Mouse (Mus musculus) kidney, postnatal 14 days (tissue): Measurements from ENCODE around the gene Vhl.

Experiments used
- DNase-seq: peaks from one replicate; pipeline ENCODE4 v3.0.0; 2022; ENCODE audit warnings: mixed read lengths

Vhl gene

DNA sequence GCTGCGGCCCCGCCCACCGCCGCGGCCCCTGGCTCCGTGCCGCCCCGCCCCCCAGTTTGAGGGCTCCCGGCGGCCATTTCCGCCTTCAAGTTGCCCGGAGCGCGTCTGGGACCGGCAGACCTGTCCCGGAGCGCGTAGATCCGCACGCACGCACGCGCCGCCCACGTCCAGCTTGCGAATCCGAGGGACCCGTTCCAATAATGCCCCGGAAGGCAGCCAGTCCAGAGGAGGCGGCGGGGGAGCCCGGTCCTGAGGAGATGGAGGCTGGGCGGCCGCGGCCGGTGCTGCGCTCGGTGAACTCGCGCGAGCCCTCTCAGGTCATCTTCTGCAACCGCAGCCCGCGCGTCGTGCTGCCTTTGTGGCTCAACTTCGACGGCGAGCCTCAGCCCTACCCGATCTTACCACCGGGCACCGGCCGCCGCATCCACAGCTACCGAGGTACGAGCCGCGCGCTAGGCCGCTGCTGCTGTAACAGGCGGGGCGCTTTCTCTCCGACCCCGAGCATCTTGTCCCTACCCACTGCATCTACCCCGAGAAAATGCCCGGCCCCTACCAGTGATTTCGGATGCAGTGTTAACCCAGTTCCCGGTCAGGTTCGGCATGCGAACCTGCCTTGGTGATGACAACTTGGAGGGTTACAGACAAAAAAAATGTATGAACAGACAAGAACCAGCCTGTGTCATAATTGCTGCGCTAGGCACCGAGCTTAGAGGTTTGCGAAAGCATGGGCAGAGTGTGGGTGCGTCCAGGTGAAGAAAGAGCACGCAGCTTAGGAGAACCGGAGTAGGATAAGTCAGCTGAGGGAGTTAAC, at the start of gene Vhl:
Gene Vhl (plus strand): TSS at position 19 of the 811 bp plus-strand sequence.
- peak; percentile 94 for DNase-seq

DNA sequence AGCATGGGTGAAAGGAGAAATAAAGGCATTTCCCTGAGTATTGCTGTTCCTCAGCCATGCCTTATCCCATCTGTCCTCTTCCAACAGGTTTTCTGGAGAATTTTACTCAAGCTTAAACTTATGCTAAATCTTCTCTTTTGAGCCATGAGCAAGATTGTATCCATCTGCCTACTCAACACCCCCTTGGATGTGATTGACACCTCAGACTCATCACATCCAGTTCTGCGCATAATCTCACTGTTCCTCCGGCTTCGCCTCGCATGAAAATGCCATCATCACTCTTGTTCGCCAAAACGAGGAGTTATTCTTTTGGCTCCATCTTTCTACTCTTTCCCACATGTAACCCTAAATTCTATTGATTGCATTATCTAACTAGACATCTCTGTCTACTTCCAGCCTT, 47.7 kb upstream of the Vhl start:
- DNase-seq: no peak

DNA sequence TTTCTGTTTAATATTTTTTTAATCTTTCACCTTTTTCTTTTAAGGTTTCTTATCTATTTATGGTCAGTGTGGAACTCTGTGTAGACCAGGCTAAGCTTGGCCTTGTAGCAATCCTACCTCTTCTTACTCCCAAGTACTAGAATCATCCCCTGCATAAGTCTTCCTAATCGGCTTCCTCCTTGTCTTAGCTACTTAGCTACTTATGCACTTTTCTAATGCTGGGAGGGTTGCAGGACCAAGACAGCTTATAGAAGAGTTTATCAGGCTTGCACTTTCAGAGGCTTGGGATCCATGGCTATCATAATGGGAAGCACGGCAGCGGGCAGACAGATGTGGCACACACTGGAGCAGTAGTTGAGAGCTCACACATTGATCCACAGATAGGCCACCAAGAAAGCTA, 44.5 kb upstream of the Vhl start:
- no peak for DNase-seq

DNA sequence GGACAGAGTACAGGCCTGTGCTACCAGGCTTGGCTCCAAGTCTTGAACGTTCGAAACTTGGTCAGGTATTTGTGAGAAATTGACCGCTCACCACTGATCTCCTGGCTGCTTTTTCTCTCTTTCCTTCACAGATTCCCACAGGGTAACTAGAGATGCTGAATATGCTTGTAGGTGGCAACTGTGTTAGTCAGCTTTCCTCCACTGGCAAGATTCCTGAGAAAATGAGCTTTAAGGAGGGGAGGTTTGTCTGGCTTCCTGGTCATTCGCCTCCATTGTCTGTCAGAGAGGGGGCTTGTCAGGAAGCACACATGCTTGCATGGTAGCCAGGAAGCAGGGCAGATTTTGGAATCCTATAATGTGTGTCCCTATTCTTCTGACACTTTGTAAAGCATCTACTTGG, 40.7 kb upstream of the Vhl start:
- no peak for DNase-seq

DNA sequence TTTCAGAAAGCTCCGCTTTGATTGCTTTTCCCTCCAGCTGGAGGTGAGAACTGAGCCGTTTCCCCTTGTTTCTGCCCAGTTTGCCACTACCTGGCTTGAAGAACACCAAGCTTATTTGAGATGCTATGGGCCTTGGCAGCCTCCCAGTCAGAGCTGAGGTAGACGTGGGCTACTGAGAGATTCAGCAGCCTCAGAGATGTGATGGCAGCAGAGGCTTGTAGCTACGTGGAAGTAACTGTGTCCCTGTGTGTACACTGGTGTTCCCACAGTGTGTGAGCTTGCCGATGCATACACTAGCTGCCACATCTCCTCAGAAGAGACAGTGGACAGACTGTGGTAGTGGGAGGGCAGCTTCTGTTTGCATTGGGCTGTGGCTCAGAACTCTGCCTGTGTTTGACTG, 38.7 kb upstream of the Vhl start:
- no peak for DNase-seq

DNA sequence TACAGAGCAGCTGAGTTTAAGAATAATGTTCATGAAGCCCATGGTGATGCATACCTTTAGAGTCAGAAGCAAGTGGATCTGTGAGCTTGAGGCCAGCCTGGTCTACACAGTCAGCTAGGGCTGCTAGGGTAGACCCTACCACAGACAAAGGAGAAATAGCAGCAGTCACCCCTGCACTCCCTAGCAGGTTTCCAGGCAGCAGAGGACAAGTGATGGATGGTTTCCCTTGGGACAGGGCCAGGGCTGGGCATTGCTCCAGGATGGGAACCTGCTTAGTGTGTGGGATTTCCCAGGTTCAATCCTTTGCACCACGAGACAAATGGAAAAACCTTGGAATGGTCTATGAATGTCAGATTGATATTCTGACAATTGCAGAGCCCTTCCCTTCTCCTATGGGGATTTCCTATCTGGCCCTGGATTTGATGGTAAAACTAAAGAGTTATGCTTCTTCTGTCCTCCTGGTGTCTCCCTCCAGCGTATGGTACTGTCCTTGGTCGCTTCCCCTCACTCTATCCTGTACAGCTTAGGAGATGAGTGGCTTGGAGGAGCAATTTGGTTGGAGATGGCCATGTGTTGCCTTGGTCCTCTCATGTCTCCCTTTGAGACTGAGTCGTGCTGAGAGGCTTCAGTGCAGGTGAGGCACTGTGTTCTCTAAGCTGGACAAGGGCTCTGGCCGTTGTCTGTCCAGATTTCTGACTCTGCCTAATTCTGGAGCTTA, 37.1 kb upstream of the Vhl start:
- DNase-seq: peak; percentile 83

DNA sequence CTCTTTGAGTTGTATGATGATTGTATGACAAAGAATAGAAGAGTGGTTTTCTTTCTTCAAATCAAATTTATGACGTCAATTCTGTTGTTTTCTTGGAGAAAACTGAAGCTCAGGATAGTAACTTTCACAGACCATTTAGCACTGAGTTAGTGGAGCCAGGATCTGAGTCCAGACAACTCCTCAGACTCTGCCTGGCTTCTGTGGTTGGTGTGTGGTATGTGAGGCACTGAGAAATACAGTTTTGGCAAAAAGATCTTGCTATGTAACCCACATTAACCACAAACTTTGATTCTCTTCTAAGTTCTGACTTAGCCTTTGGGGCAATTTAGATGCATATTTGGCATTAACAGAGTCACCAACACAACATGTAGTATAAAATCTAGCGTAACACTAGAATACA, 31.1 kb upstream of the Vhl start:
- no peak for DNase-seq

DNA sequence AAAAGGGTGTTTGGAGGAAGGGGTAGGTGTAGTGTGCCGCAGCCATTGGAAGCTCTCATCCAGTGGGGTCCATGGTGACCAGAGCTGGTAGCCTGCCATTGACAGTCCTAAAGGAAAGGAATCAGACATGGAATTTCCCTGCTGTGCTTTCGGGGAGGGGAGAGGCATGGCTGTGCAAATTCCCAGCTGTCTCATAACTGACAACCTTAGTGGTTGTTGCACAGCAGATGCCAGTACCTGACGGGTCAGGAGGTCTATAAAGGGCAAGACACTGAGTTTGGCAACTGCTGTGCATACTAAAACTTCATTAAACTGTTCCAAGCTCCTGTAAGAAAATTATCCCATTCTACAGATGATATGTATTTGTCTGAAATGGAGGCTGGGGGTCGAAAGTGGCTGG, 25.8 kb upstream of the Vhl start:
- DNase-seq: no peak

DNA sequence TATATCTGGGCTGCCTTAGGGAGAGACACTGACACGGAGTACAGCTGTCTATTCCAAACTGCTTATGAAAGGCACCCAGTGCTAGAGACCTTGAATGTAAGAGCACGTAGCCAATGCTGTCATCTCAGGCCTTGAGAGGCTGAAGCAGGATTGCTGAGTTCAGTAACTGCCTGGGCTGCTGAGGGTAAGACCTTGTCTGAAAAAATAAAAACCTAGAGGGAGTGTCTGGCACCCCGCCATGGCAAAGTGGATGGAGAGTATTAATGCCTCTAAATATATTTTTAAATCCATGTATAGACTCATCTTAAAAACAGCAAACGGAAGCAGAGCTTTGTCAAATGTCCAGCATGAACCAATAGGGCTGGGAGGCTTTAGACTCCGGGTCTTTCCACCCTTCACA, 23.9 kb upstream of the Vhl start:
- DNase-seq: peak; percentile 20

DNA sequence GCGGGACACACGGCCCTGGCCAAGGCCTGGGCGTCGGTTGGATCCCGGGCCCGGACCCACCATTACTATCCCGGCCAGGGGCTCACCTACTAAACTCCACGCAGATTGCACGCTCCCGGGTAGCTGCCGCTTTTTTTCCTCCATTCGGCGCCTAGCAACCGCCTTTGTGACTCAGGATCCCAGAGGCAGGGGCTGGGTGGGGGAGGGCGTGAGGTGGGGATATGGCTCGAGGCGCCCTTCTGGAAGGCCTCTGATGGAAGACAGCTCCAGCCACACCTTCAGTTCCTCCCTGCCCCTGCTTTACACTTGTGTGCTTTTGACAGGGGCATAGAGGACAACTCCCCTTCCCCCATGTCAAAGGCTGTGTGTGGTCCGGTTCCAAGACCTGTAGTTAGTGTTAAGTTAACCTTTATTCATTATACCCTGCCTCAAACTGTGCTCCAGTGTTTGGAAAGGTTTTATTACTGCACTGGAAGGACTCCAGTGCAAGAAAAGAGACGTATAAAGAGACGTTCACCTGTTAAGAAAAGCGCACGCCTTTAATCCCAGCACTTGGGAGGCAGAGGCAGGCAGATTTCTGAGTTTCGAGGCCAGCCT, 23.1 kb upstream of the Vhl start, which contains the start of gene Fancd2os:
Gene Fancd2os (minus strand): TSS at position 173 of the 597 bp plus-strand sequence.
- DNase-seq: no peak

DNA sequence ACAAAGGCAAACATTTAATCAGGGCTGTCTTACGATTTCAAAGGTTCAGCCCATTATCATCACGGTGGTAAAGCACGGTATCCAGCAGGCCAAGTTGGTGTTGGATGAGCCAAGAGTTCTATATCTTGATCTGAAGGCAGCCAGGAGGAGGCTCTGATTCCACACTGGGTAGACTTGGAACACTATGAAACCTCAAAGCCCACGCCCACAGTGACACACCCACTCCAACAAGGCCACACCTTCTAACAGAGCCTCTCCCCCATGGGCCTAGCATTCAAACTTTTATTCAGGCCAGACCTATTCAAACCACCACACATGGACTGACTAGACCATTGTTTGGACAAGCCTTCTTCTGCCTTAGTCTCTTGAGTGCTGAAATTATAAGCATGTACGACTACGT, 20.9 kb upstream of the Vhl start:
- no peak for DNase-seq

DNA sequence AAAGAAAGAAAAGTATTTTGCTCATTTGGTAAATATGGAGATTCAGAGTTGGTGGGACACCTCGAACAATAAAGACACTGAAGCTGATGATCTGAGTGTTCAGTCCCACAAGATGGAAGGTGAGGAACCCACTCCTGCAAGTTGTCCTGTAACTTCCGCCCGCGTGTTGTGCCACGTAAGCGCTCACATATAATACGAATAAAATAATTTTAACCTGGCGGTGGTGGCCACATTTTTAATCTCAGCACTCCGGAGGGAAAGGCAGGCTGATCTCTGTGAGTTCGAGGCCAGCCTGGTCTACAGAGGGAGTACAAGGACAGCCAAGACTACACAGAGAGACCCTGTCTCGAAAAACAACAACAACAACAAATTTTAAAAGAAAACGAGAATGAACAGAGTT, 19.8 kb upstream of the Vhl start:
- DNase-seq: no peak

DNA sequence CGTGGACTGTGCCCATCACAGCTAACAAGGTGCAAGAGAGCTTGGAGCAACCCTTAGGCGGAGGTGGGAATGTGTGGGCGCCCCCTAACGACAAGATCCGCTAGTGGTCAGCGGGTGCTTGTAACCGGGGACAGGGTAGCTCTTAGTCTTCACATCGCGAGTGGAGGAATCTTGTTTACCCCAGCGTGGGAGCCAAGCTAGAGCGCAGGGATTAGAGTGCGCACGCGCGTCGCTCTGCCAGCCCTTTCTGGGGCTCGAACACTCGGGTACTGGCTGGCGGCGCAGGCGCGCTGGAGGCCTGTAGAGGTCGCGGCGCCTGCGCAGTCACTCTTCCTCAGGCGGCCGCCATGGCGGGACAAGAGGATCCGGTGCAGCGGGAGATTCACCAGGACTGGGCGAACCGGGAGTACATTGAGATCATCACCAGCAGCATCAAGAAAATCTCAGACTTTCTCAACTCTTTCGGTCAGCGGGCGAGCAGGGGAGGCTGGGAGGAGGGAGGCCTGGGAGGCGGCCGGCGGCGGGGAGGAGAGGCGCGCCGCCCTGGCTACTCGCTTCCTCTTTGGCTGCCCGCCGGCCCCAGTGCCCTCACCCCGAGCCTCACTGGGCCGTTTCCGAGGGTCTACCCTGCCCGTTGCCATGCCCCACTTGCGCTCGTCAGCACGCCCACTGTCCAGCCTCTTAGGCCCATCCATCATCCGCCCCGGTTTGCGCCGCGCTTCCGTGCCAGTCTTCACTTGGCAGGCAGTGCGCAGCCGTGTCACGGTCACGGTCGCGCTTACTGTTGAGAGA, 19.1 kb upstream of the Vhl start, which contains the start of gene Brk1:
Gene Brk1 (plus strand): TSS at position 341 of the 792 bp plus-strand sequence.
- DNase-seq: peak; percentile 93

DNA sequence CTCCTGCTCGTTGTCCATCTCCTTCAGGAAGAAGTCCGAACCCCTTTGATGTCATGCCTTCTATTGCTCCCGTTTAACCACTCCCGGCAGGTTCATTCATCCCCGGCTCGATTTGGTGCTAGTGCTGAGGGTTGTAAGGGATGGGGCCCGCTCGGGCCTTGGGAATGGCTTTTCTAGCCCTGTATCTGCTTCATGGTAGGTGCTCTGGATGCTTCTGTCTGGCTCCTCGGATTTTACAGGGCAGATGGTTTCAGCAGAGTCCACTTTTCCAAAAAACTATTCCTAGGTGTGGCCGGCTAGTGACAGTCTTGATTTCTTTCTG, 18.6 kb upstream of the Vhl start:
- DNase-seq: no peak

DNA sequence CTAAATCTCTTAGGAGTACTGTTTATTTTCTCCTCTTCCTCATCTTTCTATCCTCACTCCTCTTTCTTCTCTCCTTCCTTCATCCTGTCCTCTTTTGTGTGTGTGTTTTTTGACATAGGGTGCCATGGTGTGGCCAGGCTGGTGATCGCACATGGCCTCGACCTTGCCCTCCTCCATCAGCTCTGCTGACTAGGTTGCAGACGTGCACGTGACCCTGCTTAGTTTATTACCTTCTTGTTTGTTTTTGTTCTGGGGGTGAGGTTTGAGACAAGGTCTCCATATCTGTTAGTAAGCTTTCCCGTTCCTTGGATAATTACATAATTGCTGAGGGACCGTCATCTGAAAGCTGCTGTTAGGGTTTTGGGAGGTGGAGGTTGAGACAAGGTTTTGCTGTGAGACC, 14.9 kb upstream of the Vhl start:
- no peak for DNase-seq

DNA sequence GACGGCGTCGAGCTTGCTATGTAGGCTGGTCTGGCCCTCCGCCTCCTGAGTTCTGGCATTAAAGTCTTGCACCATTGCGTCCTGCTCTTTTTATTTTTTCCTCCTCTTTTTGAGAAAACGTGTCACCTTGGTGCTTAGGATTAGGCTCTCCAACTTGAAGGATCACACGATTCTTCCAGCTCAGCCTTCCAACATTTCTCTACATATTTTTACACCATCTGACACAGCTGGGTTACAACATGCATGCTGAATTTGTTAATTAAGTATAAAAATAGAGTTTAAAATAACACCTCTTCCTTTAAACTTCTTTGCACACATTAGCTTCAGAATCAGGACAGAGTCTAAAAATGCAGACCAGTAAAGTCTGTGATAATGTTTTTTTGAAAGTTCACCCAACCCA, 14.5 kb upstream of the Vhl start:
- DNase-seq: no peak

DNA sequence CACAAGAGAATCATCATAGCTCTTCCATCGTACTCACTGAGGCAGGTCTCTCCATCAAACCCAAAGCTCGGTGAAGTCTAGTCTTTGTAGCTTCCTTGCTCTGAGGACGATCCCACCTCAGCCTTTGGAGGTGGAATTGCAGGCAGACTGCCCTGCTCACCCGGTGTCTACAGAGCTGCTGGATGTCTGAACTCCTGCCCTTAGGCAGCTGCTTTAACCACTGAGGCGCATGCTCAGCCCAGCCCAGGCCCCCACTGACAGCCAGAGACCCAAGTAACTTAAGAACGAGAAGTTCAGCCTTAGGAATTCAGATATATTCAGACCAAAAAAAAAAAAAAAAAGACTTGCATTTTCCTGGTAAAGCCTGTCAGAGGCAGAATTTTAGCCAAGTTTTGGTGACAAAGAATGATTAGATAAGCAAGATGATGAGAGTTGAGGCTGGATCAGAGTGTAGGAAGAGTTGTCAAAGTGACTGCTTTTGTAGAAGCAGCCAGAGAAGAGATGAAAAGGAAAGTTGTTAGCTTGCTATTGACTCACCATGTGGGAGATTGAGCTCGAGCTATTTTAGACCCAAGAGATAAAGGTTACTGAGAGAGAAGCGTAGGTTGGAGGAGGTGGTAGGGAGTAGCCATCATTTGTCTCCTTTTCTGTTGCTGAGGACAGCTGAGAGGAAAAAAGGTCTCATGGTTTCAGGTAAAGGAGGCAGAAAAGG, 11.3 kb upstream of the Vhl start:
- DNase-seq: peak; percentile 51

DNA sequence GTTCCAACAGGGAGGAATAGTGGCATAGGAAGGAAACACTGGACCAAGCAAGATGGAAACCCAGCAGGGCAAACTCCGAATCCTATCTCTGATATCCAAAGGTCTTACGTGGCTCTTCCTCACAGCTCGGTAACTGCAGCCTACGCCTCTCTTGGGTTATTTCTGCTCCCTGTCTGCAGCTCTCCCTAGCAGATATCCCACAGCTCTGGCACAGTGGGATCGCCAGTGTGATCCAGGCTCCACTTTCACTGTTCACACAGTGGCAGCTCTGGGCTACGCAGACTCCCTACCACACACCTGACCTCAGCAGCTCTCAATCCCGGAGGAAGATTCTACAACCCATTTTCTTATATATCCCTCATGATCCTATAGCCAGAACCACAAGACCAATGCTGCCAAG, 9.6 kb upstream of the Vhl start:
- DNase-seq: no peak

DNA sequence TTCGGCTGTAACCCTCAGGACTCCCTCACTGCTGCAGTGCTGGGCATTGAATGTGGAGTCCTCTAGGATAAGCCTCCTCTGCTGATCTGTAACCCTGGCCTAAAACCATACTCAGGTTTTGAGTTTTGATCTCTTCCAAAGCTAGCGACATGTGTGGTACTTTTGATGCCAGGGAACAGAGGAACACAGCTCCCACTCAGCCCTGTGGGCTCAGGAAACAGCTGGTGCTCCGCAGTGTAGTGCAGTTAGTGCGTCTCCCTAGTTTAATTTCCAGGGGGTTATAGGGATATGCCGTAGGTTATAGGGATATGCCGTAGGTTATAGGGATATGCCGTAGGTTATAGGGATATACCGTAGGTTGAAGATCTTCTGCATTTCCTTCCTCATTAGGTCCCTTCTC, 8.8 kb upstream of the Vhl start:
- no peak for DNase-seq

DNA sequence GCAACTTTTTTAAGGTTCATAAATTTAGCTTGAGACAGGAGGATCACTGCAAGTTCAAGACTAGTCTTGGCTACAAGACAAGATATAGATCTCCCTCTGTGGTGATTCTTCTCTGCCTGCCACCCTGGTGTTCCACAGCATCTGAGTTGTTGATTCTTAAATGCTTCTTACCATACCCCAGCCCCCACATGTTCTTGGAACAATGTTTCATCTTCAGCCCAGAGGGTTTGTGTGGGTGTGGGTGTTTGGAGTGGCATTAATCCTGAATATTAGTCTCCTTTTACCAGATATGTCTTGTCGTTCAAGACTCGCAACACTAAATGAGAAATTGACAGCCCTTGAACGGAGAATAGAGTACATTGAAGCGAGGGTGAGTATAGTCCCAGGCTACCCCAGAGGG, 8.3 kb upstream of the Vhl start:
- DNase-seq: no peak

DNA sequence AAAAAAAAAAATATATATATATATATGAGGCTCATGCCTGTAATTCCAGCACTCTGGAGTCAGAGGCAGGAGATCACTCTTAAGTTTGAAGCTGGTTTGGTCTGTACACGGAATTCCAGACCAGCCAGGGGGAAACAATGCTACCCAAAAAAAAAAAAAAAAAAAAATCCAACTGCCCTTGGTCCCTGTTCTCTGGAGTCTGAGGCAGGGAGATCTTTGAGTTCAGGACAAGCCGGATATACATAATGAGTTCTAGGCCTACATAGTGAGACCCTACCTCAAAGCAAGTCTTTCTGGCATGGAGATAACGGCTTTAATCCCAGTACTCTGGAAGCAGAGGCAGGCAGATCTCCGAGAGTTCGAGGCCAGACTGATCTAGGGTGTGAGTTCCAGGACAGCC, 373 bp upstream of the Vhl start:
- DNase-seq: no peak

DNA sequence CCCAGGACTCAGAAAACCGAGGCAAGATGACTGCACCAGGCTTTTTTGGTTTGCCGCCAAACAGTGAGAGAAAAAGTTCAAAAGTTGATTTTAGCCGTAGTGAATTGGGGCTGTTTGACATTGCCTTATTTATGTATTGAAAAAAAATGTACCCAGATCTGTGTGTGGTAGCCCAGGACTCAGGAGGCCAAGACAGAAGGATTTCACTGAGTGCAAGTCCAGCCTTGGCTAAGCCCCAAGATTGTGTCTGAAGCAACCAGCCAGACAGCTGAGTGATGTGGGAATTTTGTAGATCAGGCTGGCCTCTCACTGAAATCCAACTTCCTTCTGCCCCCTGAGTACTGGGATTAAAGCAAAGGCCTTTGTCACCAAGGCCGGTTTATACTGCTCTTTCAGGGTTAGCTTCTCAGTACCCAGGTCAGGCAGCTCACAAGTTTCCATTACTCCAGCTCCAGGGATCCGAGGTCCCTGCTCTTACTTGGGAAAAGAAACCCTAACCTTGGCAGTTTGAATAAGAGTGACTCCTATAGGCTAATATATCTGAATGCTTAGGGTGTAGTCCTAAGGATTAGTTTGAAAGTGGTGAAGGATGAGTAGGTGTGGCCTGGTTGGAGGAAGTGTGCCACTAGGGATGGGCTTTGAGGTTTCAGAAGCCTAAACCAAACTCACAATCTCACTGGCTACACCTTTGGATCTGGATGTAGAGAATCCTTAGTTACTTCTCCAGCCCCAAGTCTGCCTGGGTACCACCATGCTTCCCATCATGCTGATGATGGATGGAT, 1.4 kb downstream of the Vhl start:
- DNase-seq: peak; percentile 21
